Mouse (Mus musculus): ENCODE results near the gene Mypn.

Gene Mypn

GRCm38 (mm10) chr10:63113716-63114360, 89.9 kb downstream of the Mypn start:
- in situ Hi-C loops (cut with MboI, MseI) = no loop called here

DNA sequence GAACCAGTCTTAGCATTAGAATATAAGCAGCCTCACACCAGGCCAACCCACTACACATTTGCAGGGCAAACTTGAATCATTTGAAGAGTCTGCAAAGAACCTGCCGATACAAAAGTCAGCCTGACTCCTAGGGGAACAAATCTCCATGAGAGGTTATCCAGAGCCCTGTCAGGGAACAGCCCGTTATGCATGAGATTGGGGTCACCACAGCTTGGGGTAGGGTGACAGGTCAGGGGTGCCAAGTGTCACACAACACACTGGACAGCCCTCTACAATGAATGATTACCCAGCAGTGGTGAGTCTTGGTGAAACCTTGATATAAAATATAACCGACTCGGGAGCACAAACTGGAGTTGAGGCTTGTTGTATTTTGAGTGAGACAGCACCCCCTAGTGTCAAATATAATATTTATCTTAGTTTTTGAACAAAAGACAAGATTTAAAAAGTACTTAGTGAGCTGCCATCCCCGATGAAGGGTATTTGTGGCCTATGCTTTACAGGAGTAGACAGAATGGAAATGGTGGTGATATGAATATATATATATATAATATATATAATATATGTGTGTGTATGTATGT, 90.6 kb downstream of the Mypn start:
- in situ Hi-C loops (cut with MboI, MseI) = no loop called here

GRCm38 (mm10) chr10:63100657-63101056, 103.1 kb downstream of the Mypn start:
- in situ Hi-C loops (cut with MboI, MseI) = no loop called here

GRCm38 (mm10) chr10:63099941-63100562, 103.7 kb downstream of the Mypn start:
- in situ Hi-C loops (cut with MboI, MseI) = no loop called here

GRCm38 (mm10) chr10:63099521-63099920, 104.2 kb downstream of the Mypn start, which contains the start of gene Atoh7:
TSS of gene Atoh7 (plus strand) at chr10:63099651.
- in situ Hi-C loops (cut with MboI, MseI) = no loop called here

GRCm38 (mm10) chr10:63098191-63098590, 105.6 kb downstream of the Mypn start:
- in situ Hi-C loops (cut with MboI, MseI) = no loop called here

- in situ Hi-C loops (cut with MboI, MseI) = no loop called here
Observed at GRCm38 (mm10) chr10:63096757-63097156, 107.0 kb downstream of the Mypn start.

DNA sequence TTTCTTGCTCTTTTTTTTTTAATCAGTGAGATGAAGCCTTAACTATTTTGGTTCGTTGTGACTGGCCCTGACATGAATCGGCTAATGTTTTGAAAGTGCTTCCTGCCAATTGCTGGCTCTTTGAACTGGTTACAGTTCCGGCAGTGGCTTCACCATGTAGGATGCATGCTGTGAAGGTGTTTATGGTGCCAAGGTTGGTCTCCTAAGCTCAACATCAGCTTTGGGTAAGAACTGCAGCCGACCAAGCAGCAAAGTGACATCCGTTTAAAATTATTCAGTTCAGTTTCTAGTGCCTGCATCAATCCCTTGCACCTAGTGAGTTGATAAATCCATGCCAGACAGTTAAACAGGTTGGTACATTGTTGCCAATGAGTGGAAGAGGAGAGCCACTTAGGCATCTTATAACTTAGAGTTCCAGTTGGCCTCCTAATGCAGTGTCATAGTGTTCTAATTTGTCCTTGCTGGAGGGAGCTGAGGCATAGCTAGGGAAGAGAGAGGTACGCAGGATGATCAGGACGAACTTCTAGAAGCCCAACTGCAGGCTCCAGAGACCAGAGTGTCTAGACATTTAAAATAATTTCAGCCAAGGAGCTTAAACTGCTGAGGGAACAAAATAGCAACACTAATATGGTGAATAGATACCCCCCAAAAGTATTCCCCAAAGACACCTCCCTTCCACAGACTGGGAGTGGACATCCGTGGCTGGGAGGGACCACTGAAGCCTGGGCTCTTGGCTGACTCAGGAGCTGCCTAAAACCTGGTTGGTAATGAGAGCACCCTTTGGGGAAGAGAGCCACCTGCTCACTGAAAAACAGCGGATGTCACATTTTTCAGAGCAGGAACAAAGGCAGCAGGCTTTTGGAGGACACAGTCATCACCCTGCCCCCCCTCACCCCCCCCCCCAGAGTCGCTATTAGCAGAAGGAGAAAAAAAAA, 110.9 kb downstream of the Mypn start:
- in situ Hi-C loops (cut with MboI, MseI) = no loop called here

DNA sequence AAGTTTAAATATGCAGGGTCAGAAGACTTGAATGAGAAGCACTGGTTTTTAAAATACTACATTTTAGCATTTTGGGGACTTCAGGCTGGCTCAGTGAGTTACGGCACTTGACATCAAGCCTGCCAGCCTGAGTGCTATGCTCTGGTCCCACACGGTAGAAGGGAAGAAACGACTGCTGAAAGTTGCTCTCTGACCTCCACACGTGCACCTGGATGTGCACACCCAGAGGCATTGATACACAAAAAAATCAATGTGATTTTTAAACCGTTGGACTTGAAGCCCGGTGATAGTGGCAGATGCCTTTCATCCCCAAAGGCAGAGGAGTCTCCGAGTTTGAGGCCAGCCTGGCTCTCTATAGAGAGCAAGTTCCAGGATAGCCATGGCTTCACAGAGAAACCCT, 111.8 kb downstream of the Mypn start:
- in situ Hi-C loops (cut with MboI, MseI) = no loop called here

GRCm38 (mm10) chr10:63089758-63090571, 113.8 kb downstream of the Mypn start:
- in situ Hi-C loops (cut with MboI, MseI) = loop anchor here (10.0 kb wide), 1 partner anchor 275 kb away; no protein-coding TSS in a partner anchor

DNA sequence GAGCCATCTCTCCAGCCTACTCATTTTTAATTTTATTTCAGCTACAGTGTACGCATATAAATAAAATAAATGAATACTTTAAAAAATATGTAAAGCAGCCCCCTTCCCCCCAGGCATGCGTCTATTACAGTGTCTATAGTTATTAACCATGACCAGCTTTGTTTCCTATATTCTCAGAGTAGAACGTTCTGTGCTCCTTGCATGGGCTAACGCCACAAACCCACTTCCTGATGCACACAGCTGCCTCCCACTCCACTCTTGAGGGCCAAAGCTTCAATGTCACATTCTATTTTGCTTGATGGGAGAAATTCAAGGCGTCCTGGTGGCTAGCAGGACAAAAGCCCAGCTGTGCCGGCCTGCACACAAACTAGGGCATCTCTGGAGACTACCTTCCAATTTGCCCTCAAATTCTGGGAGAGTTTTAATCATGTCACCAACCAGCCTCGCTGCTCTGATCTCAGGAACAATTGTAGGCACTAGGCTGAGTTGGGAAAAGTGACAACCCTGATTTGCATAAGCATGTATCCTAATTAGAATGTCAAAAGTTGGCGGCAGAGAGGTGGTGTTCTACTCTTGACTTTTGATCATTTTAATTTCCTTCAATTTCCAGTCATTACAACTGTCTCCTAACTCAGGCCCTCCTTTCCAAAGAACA, 114.5 kb downstream of the Mypn start:
- in situ Hi-C loops (cut with MboI, MseI) = loop anchor here (10.0 kb wide), 1 partner anchor 274 kb away; no protein-coding TSS in a partner anchor

GRCm38 (mm10) chr10:63086304-63086703, 117.4 kb downstream of the Mypn start:
- in situ Hi-C loops (cut with MboI, MseI) = loop anchor here (10.0 kb wide), 1 partner anchor 272 kb away; no protein-coding TSS in a partner anchor

GRCm38 (mm10) chr10:63065988-63066387, 137.8 kb downstream of the Mypn start:
- in situ Hi-C loops (cut with MboI, MseI) = no loop called here

All from regulatory T cell (primary cell).